Mouse (Mus musculus) MEL (cell line): Measurements from ENCODE around the gene Adamts7. TPM values are rescaled to one million over a fixed set of nuclear protein-coding genes. Genes with fewer than 3 reads are reported as not detected.

Experiments used
- DNase-seq: peaks from one replicate; pipeline ENCODE4 v3.0.0; 2011; ENCODE audit warnings: low read depth, low spot score
- H3K27ac ChIP-seq: 2 replicates; pipeline ENCODE4 v1.5.1; 2012; ENCODE audit warnings: low read depth, mild to moderate bottlenecking, control low read depth, low read length, moderate library complexity; ENCODE audit not compliant: control insufficient read depth
- H3K27me3 ChIP-seq, 2 experiments: fragments of 150-350 bp in 1 of 2; sonication (generic) in 1 of 2; 2 replicates each; pipeline ENCODE4 v1.6.1; 2012; ENCODE audit warnings: low read length in 2 of 2, mild to moderate bottlenecking in 2 of 2, improper control_type of control experiment in 1 of 2, moderate library complexity in 1 of 2; ENCODE audit not compliant: insufficient read depth in 2 of 2, control insufficient read depth in 1 of 2
- H3K36me3 ChIP-seq, 2 experiments: 2 replicates each; pipeline ENCODE4 v1.6.1; 2012 to 2014; ENCODE audit warnings: low read length in 2 of 2, improper control_type of control experiment in 1 of 2, inconsistent platforms in 1 of 2, mild to moderate bottlenecking in 1 of 2; ENCODE audit not compliant: insufficient read depth in 2 of 2, control insufficient read depth in 1 of 2
- H3K4me1 ChIP-seq, 2 experiments: fragments of 150-350 bp in 1 of 2; sonication (generic) in 1 of 2; 2 replicates each; pipeline ENCODE4 v1.6.1; 2012; ENCODE audit warnings: low read length in 2 of 2, improper control_type of control experiment in 1 of 2, mild to moderate bottlenecking in 1 of 2; ENCODE audit not compliant: insufficient read depth in 2 of 2, control insufficient read depth in 1 of 2
- H3K4me3 ChIP-seq, 2 experiments: fragments of 150-350 bp in 1 of 2; sonication (generic) in 1 of 2; 2 replicates each; pipeline ENCODE4 v1.5.1; 2012; ENCODE audit warnings: low read depth in 2 of 2, low read length in 2 of 2, mild to moderate bottlenecking in 2 of 2, moderate library complexity in 2 of 2, control low read depth in 1 of 2, improper control_type of control experiment in 1 of 2; ENCODE audit not compliant: control insufficient read depth in 1 of 2, insufficient read depth in 1 of 2
- H3K79me2 ChIP-seq: 2 replicates; pipeline ENCODE4 v1.6.1; 2012; ENCODE audit warnings: mild to moderate bottlenecking, low read length, moderate library complexity; ENCODE audit not compliant: control insufficient read depth, poor library complexity, insufficient read depth
- H3K9ac ChIP-seq: 2 replicates; pipeline ENCODE4 v1.6.1; 2012; ENCODE audit warnings: low read depth, mild to moderate bottlenecking, control low read depth, low read length, moderate library complexity; ENCODE audit not compliant: control insufficient read depth, poor library complexity, severe bottlenecking
- H3K9me3 ChIP-seq: fragments of 150-350 bp; sonication (generic); replicated peaks from 2 replicates; pipeline ENCODE4 v1.6.1; 2012; ENCODE audit warnings: mild to moderate bottlenecking, low read length, improper control_type of control experiment, moderate library complexity; ENCODE audit not compliant: insufficient read depth
- BHLHE40 ChIP-seq: IDR thresholded peaks from 2 replicates; pipeline ENCODE4 v1.6.1; 2012; ENCODE audit warnings: low read depth, mild to moderate bottlenecking, inconsistent platforms, low read length, improper control_type of control experiment, borderline replicate concordance
- CTCF ChIP-seq, 3 experiments: IDR thresholded peaks in 2 of 3; conservative IDR thresholded peaks in 1 of 3; 2 replicates each; pipeline ENCODE4 v1.5.1; 2011 to 2012; ENCODE audit warnings: low read length in 3 of 3, low read depth in 2 of 3, mild to moderate bottlenecking in 2 of 3, improper control_type of control experiment in 1 of 3, inconsistent platforms in 1 of 3, mixed read lengths in 1 of 3, moderate library complexity in 1 of 3; ENCODE audit not compliant: control insufficient read depth in 1 of 3, insufficient read depth in 1 of 3, poor library complexity in 1 of 3, severe bottlenecking in 1 of 3
- E2F4 ChIP-seq: IDR thresholded peaks from 2 replicates; pipeline ENCODE4 v1.6.1; 2011; ENCODE audit warnings: low read depth, low read length, improper control_type of control experiment, borderline replicate concordance
- GABPA ChIP-seq: IDR thresholded peaks from 2 replicates; pipeline ENCODE4 v1.6.1; 2012; ENCODE audit warnings: low read depth, mild to moderate bottlenecking, inconsistent platforms, low read length, improper control_type of control experiment, moderate library complexity
- GATA1 ChIP-seq: IDR thresholded peaks from 2 replicates; pipeline ENCODE4 v1.6.1; 2011; ENCODE audit warnings: low read depth, low read length, improper control_type of control experiment
- HCFC1 ChIP-seq: IDR thresholded peaks from 2 replicates; pipeline ENCODE4 v1.6.1; 2012; ENCODE audit warnings: low read depth, mild to moderate bottlenecking, inconsistent platforms, low read length, improper control_type of control experiment, moderate library complexity
- JUND ChIP-seq: IDR thresholded peaks from 2 replicates; pipeline ENCODE4 v1.6.1; 2011; ENCODE audit warnings: low read depth, mild to moderate bottlenecking, improper control_type of control experiment, low read length
- KAT2A ChIP-seq: conservative IDR thresholded peaks from 2 replicates; pipeline ENCODE4 v1.6.1; 2012; ENCODE audit warnings: low read depth, low read length, improper control_type of control experiment, inconsistent platforms
- MAX ChIP-seq: IDR thresholded peaks from 2 replicates; pipeline ENCODE4 v1.6.1; 2011; ENCODE audit warnings: low read length, improper control_type of control experiment
- MAZ ChIP-seq: IDR thresholded peaks from 2 replicates; pipeline ENCODE4 v1.6.1; 2012; ENCODE audit warnings: low read depth, mild to moderate bottlenecking, inconsistent platforms, low read length, improper control_type of control experiment
- MEF2A ChIP-seq: IDR thresholded peaks from 2 replicates; pipeline ENCODE4 v1.6.1; 2014; ENCODE audit warnings: low read depth, mild to moderate bottlenecking, inconsistent platforms, low read length, improper control_type of control experiment; ENCODE audit not compliant: poor library complexity, insufficient replicate concordance, severe bottlenecking; ENCODE audit errors: extremely low read depth
- MYC ChIP-seq: IDR thresholded peaks from 2 replicates; pipeline ENCODE4 v1.6.1; 2011; ENCODE audit warnings: low read depth, mild to moderate bottlenecking, low read length, improper control_type of control experiment, moderate library complexity
- NRF1 ChIP-seq: IDR thresholded peaks from 2 replicates; pipeline ENCODE4 v1.6.1; 2014; ENCODE audit warnings: low read depth, mild to moderate bottlenecking, inconsistent platforms, low read length, improper control_type of control experiment, moderate library complexity; ENCODE audit not compliant: poor library complexity, insufficient read depth, severe bottlenecking
- POLR2AphosphoS2 ChIP-seq: IDR thresholded peaks from 2 replicates; pipeline ENCODE4 v1.6.1; 2011; ENCODE audit warnings: low read length, improper control_type of control experiment
- RAD21 ChIP-seq: IDR thresholded peaks from 2 replicates; pipeline ENCODE4 v1.6.1; 2011; ENCODE audit warnings: mild to moderate bottlenecking, low read depth, low read length, improper control_type of control experiment
- SMC3 ChIP-seq: IDR thresholded peaks from 2 replicates; pipeline ENCODE4 v1.6.1; 2011; ENCODE audit warnings: low read depth, low read length, improper control_type of control experiment
- TAL1 ChIP-seq: IDR thresholded peaks from 2 replicates; pipeline ENCODE4 v1.6.1; 2012; ENCODE audit warnings: mild to moderate bottlenecking, inconsistent platforms, low read length, moderate library complexity, mixed read lengths
- ZKSCAN1 ChIP-seq: IDR thresholded peaks from 2 replicates; pipeline ENCODE4 v1.6.1; 2012; ENCODE audit warnings: low read depth, mild to moderate bottlenecking, inconsistent platforms, low read length, improper control_type of control experiment, moderate library complexity
- ZMIZ1 ChIP-seq: IDR thresholded peaks from 2 replicates; pipeline ENCODE4 v1.6.1; 2012; ENCODE audit warnings: low read depth, mild to moderate bottlenecking, inconsistent platforms, low read length, improper control_type of control experiment, moderate library complexity
- ZNF384 ChIP-seq: IDR thresholded peaks from 2 replicates; pipeline ENCODE4 v1.6.1; 2012; ENCODE audit warnings: low read depth, mild to moderate bottlenecking, inconsistent platforms, low read length, improper control_type of control experiment
- polyA plus RNA-seq, 2 experiments: library from polyadenylated mRNA; stranded (reverse) in 1 of 2; unstranded in 1 of 2; fragments of >175 nt in 1 of 2; fragments of >200 nt in 1 of 2; gene quantifications; 2 replicates each; pipeline versions ENCODE4 v1.2.1 to v1.2.4; 2012; ENCODE audit warnings: low replicate concordance in 2 of 2, low read depth in 1 of 2; ENCODE audit not compliant: insufficient read length in 2 of 2, insufficient read depth in 1 of 2, missing spikeins in 1 of 2
- total RNA-seq: library from RNA; depleted of rRNA; stranded (reverse); fragments of 300-350 nt; gene quantifications from 2 replicates; pipeline ENCODE4 v1.2.3, GENCODE M21; 2012

Gene Adamts7
- total and polyA plus RNA-seq, 3 experiments: 0.03 TPM; not detected in 2

- Histone ChIP-seq H3K9ac (no peak overlapping the region), H3K4me3 (no peak overlapping the region), H3K9me3 (no peaks in the 10 kb centered on the region), H3K27me3 (no peaks in the 10 kb centered on the region), H3K79me2 (no peaks in the 10 kb centered on the region), H3K27ac (no peak overlapping the region), H3K4me1 (no peaks in the 10 kb centered on the region), H3K36me3 (peaks cover 0 to 1% of the 10 kb centered on the region in 2 experiments; a peak in 1 of 4 replicates)
- DNase-seq: no peak
- TF ChIP-seq RAD21 (no peak), BHLHE40 (no peak), MAX (no peak), TAL1 (no peak), ZNF384 (no peak), MAZ (no peak), POLR2AphosphoS2 (no peak), E2F4 (no peak), JUND (no peak), CTCF (IDR thresholded peaks at IDR 0.05 in 2 of 3, conservative IDR thresholded peaks at IDR 0.05 in 1 of 3; ENCODE audit: control insufficient read depth in 1 of 3, insufficient read depth in 1 of 3, low read depth in 2 of 3, low read length in 3 of 3, poor library complexity in 1 of 3, severe bottlenecking in 1 of 3) (no peak), ZMIZ1 (no peak), KAT2A (no peak), ZKSCAN1 (no peak)
Measured at GRCm38 (mm10) chr9:90203233-90203632, 40.4 kb downstream of the Adamts7 start.

- no peaks in the 10 kb centered on the region for H3K79me2 ChIP-seq
- H3K36me3 ChIP-seq: peaks cover 0 to 5% of the 10 kb centered on the region in 2 experiments; a peak in 1 of 4 replicates
- H3K4me3 ChIP-seq: no peak overlapping the region
- no peaks in the 10 kb centered on the region for H3K27me3 ChIP-seq
- no peak for DNase-seq
- no peaks in the 10 kb centered on the region for H3K9me3 ChIP-seq
- H3K4me1 ChIP-seq: no peaks in the 10 kb centered on the region
- TF ChIP-seq MEF2A: no peak
- TF ChIP-seq GABPA: no peak
- TF ChIP-seq NRF1: no peak
- TF ChIP-seq RAD21: peak; percentile 23
- TF ChIP-seq MAX: no peak
- no peak for TF ChIP-seq BHLHE40
- TF ChIP-seq SMC3: peak; percentile 47
- TF ChIP-seq JUND: no peak
- TF ChIP-seq GATA1: no peak
- no peak for TF ChIP-seq MYC
- TF ChIP-seq CTCF (IDR thresholded peaks at IDR 0.05 in 2 of 3, conservative IDR thresholded peaks at IDR 0.05 in 1 of 3; ENCODE audit: control insufficient read depth in 1 of 3, insufficient read depth in 1 of 3, low read depth in 2 of 3, low read length in 3 of 3, poor library complexity in 1 of 3, severe bottlenecking in 1 of 3): peak; percentile 13 to 47 (median 39); a peak in 5 of 6 replicates
- no peak for TF ChIP-seq HCFC1
- no peak overlapping the region for H3K9ac ChIP-seq
- no peak overlapping the region for H3K27ac ChIP-seq
Measured at GRCm38 (mm10) chr9:90204396-90204915, 41.6 kb downstream of the Adamts7 start.
